Mouse (Mus musculus): ENCODE measurements around the gene Kcnb1. TPM values are rescaled to one million over a fixed set of nuclear protein-coding genes. Genes with fewer than 3 reads are reported as not detected.

Gene Kcnb1
- total RNA-seq, 2 experiments from 2014 or later = 45.4 to 50.2 TPM

DNA sequence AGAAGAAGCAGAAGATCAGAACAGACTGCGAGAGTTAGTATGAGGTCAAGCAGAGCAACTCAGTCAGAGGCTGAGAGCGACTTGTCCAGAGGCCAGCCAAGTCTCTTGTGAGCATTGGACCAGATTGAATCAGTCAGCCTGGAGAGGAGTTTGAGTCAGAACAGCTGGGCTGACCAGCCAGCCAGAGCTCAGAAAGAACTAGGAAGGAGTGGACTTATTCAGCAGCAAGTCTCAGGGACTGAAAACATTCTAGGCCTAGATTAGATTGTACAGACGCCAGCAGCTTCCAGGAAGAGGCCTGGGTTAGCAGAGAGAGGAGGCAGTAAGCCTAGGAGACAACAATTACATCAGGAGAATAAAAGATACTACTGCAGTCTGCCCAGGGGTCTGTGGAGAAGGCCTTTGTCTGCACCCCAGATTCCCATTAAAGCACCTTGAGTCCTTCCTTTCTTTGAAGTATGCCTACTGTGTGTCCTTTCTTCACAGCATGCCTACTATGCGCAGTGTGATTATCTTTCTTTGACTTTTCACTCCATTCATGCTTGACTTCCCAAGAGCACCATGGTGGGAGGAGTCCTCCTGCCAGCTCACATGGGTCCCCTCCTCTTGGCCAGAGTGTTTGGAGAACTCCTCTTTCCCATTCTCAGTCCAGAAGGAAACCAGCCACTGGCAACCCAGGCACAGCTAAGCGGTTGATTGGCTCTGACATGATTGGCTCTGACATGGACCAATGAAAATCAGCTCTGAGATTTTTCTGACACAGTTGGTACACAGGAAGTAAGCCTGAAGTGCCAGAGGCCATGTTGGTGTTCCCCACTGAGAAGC lies 16.7 kb downstream of the Kcnb1 start:
- DNase-seq = peak; percentile 81 to 83
- intact Hi-C loops (cut with DNase I) = no loop called here

- DNase-seq = peak; percentile 78 to 83
- intact Hi-C loops (cut with DNase I) = no loop called here
Measured at GRCm38 (mm10) chr2:167167515-167168212, 22.3 kb downstream of the Kcnb1 start.

DNA sequence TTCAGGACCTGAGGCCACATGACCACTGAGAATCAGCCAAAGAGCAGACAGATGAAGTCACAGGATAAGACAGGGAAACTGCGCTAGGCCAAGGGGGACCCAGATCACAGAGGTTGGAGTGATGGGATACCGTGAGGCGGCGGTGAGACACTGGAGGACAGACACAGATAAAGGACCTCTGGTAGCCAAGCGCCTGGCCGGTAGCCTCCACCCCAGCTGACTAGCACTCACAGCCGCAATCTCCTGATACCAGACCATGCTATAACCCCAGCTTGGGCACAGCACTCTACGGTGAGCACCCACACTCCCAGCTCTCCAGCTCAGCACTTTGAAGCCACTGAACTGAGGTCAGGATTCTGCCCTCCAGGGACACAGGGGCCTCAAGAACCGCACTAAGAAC lies 26.4 kb downstream of the Kcnb1 start:
- no peak for DNase-seq
- intact Hi-C loops (cut with DNase I) = no loop called here

DNA sequence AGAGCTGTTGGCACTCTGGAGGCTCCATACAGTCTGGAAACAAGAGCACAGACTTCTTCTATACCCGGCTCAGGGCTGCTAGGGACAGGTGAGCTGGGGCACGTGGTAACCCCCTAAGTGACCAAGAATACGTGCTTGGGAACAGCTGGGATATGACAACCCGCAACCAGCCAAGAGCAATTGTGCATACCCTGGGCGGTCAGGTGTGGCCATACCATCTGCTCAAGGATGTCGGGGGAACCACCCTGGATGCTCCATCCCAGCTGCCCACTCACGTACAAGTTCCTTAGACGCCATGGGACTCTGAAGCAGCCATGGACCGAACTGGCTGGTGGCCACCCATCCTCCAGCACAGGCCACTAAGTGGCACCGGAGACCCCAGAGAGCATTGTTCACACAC lies 26.8 kb downstream of the Kcnb1 start:
- intact Hi-C loops (cut with DNase I) = no loop called here
- no peak for DNase-seq

DNA sequence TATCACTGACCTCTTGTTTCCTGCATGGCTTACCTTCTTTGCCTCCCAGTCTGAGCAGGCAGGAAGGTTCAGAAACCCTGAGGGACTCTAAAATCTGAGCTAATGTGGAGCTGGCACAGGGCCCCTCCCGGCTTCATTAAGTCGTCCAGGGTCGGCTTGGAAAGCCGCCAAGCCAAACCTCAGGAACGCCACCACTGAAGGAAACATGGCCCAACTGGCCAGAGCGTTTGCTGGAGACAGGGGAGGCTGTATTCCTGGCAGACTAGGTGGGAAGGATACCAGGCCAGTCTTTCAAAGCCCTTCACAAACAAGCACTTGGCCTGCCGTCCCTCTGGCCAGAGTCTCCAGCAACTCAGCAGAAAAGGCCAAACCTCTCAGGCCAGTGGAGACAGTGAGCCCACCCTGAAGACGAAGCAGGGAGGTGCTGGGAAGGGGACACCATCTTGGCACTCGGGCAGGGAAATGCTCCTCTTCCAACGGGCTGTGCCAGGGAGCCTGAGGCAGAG lies 27.4 kb downstream of the Kcnb1 start:
- intact Hi-C loops (cut with DNase I) = no loop called here
- peak; percentile 76 to 80 for DNase-seq

DNA sequence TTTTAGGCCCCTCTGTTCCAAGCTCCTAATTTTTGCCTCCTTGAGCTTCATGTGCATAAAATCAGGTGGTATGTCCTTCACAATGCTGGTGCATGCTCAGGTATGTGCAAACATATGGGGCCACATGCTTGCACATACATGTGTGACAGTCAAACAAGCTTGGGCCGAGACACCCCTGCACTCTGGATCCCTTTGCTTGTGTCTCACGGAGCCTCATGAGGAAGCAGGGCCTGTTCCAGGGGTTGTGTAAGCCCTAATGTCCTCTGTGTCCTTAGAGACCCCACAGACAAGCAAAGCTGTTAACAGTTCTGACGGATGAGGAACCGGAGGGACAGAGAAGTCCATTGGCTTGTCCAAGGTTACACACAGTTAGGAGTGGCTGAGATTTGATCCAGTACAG lies 30.2 kb downstream of the Kcnb1 start:
- intact Hi-C loops (cut with DNase I) = no loop called here
- no peak for DNase-seq

GRCm38 (mm10) chr2:167158780-167159179 lies 31.2 kb downstream of the Kcnb1 start:
- intact Hi-C loops (cut with DNase I) = no loop called here

GRCm38 (mm10) chr2:167156118-167156715 lies 33.7 kb downstream of the Kcnb1 start:
- intact Hi-C loops (cut with DNase I) = no loop called here
- DNase-seq = no peak

More at GRCm38 (mm10) chr2:167158780-167159179, 31.2 kb downstream of the Kcnb1 start:
- DNase-seq = no peak

DNA sequence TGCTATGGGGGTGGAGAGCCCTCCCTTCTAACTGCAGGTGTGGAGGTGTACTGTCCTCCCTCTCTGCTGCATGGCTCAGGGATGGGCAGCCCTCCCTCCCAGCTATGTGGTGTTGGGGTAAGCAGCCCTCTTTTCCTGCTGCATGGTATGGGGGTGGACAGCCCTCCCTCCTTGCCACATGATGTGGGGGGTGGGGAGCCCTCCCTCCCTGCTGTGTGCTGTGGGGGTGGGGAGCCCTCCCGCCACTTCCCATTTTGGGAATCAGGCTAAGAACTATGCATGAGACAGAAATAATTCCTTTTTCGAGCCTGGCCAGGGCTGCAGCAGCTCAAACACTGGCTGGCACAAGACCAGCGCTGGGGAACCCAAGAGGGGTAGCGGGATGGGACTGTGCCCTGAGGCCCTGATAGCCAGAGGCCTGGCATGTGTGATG lies 34.4 kb downstream of the Kcnb1 start:
- peak; percentile 44 to 52 for DNase-seq

GRCm38 (mm10) chr2:167150880-167151279 lies 39.1 kb downstream of the Kcnb1 start:
- DNase-seq = no peak
- intact Hi-C loops (cut with DNase I) = no loop called here

More for the DNA sequence above, 34.4 kb downstream of the Kcnb1 start:
- intact Hi-C loops (cut with DNase I) = no loop called here

DNA sequence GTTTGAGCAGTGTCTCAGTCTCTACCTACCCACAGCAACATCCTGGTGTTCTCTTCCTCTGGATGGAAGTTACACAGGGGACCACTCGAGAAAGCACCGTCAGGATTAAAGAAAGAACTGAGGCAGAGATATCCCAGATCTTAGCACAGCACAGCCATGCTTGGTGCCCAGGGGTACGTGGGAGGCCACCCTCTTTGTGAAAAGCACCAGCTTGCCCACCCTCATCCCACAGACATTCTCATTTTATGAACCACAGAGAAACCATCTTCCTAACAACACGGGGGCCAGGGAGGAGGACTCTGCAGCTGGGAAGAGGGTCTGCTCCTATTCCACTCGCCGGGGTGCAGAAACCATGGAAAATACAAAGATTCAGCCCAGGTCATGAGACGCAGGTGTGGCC lies 39.8 kb downstream of the Kcnb1 start:
- DNase-seq = no peak
- intact Hi-C loops (cut with DNase I) = no loop called here

DNA sequence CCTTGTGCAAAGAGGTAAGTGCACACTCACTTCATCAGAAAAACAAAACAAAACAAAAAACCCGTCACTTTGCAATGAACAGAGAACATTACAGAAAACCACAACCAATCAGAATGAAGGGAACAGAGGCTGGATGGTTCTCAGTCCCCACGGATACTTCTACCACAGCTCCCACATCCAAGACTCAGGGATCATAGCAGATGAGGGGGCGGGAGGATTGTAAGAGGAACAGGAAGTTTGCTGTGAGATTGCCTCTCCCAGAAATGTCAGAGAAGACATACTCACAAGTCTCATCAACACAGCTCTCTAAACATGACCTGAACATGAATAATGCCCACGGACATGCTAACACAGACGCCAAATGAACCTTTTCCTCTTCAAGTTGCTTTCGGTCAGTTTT lies 40.9 kb downstream of the Kcnb1 start:
- no peak for DNase-seq
- intact Hi-C loops (cut with DNase I) = no loop called here

DNA sequence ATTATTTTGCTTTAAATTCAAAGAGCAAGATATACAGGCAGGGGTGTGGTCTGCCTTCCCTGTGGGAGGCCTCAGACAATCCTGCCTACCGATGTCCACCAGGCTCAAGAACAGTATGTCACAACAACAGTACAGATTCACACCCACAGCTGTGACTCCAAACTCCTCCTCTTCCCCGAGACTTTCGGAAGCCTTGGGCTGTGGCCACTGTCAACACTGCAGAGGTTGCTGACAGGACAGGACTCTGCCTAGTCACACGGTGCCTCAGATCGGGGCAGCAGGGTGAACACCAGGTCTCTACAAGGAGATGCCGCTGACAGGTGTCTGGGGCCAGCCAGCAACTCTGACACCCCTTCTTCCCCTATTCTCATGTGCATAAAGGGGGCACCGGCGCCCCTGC lies 42.2 kb downstream of the Kcnb1 start:
- peak; percentile 55 to 56 for DNase-seq
- intact Hi-C loops (cut with DNase I) = no loop called here

DNA sequence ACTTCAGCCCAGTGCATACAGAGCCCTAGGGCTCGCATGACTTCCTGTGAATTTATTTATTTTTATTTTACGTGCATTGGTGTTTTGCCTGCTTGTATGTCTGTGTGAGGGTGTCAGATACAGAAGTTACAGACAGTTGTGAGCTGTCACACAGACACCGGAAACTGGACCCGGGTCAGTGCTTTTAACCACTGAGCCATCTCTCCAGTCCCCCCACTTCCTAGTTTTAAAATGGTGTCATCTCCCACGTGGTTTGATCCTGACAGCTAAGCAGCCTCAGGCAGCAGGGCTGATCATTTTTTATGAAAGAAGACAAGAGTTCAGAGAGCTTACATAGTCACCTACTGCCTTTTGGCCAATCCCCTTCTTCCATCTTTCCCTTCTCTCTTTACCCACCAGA lies 44.1 kb downstream of the Kcnb1 start:
- intact Hi-C loops (cut with DNase I) = no loop called here
- no peak for DNase-seq

DNA sequence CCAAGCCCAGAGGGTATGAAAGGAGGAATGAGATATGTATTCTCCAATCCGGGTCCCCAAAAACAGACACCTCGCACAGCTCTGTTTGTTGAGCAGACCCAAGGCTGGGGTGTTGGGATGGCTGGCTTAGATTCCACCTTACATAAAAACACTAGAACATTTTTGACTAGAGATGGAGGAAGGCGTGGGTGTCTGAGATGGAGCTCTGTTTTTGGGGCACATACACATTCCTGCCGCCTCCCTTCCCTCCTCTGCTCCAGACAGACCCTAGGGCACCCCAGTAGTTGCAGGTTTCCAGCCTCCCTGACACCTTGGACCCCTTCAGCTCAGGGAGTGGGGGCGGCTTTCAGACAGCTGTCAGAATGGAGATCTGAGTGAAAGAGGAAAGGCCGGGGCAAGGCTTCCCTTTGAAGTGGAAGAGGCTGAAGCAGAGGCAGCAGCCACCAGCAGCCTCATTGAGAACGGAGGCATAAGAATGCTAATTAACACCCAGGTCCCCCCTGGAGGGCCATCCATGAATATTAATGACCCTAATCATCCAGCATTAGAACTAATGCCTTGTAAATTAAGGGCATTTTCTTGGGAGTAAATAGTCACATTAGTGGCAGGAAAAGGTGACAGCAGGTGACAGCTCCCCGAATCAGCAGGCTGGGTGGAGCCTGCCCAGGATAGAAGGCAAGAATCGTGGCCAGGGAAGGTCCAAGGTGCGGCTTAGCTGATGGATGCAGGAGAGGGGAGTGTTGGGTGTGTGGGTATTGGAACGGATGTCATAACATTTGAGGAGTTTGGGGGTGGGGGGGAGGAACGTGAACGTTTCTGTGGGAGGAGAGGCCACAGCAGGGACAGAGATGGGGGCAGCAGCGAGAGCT lies 45.3 kb downstream of the Kcnb1 start:
- no peak for DNase-seq
- intact Hi-C loops (cut with DNase I) = no loop called here

DNA sequence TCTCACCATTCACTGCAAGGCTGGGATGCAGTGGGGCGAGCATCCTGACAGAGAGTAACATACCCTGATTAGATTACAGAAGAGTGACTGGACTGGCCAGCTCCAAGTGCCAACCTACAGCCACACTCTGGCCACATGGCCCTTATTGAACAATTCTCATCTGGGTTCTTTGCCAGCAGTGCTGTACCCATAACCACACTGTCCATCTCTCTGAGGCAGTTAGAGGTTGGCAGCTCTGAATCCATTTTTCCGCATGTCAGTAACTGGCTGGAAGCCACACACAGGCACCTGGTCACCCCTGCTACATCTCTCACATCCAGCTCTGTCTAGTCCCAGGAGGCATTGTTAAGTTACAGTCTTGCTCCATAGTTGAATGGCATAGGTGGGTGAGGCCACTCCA lies 46.0 kb downstream of the Kcnb1 start:
- intact Hi-C loops (cut with DNase I) = no loop called here
- DNase-seq = no peak

- DNase-seq = no peak
- intact Hi-C loops (cut with DNase I) = no loop called here
Measured at GRCm38 (mm10) chr2:167142282-167142681, 47.7 kb downstream of the Kcnb1 start.

GRCm38 (mm10) chr2:167141810-167142209 lies 48.1 kb downstream of the Kcnb1 start:
- DNase-seq = no peak

GRCm38 (mm10) chr2:167139801-167140269 lies 50.1 kb downstream of the Kcnb1 start:
- intact Hi-C loops (cut with DNase I) = no loop called here
- DNase-seq = no peak

More at GRCm38 (mm10) chr2:167141810-167142209, 48.1 kb downstream of the Kcnb1 start:
- intact Hi-C loops (cut with DNase I) = no loop called here

DNA sequence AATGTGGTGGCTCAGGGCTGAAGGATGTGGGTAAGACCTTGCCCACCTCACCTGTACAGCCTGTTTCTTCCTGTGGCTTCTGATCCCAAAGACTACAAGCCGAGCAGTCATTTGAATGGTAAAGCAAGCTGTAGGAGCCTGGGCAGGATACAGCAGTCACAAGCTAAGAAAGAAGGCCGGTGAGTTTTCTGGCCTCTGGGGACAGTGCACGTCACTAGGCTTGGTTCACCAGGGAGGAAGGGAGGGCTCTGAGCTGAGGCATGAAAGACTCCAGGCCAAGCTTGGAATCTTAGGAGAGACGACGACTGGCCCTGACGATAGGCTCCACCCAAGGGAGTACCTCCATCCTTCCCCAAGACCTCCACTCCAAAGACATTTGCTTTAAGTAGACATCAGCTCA lies 51.3 kb downstream of the Kcnb1 start:
- intact Hi-C loops (cut with DNase I) = no loop called here

More for the DNA sequence above, 51.3 kb downstream of the Kcnb1 start:
- no peak for DNase-seq
